Mouse (Mus musculus) myocyte (in vitro differentiated cells): Measurements from ENCODE around the gene Epn1. TPM values are rescaled to one million over a fixed set of nuclear protein-coding genes. Genes with fewer than 3 reads are reported as not detected.

Source experiments
- H3K27me3 ChIP-seq: one replicate; pipeline ENCODE4 v1.6.1; 2011; ENCODE audit not compliant: control insufficient read depth, insufficient read depth, insufficient read length
- H3K36me3 ChIP-seq: one replicate; pipeline ENCODE4 v1.6.1; 2011; ENCODE audit not compliant: control insufficient read depth, insufficient read depth
- H3K4me2 ChIP-seq: one replicate; pipeline ENCODE4 v1.6.1; 2011; ENCODE audit warnings: low read depth, control low read depth
- H3K4me3 ChIP-seq: one replicate; pipeline ENCODE4 v1.5.1; 2011; ENCODE audit warnings: mild to moderate bottlenecking, control low read depth, moderate library complexity
- H3K79me2 ChIP-seq: one replicate; pipeline ENCODE4 v1.6.1; 2011; ENCODE audit not compliant: control insufficient read depth, insufficient read depth
- H3ac ChIP-seq: one replicate; pipeline ENCODE4 v1.6.1; 2011; ENCODE audit not compliant: control insufficient read depth, insufficient read length
- CEBPB ChIP-seq: IDR thresholded peaks from 2 replicates; pipeline ENCODE4 v1.6.1; 2011; ENCODE audit warnings: mild to moderate bottlenecking, moderate library complexity; ENCODE audit not compliant: poor library complexity, insufficient read depth, severe bottlenecking
- E2F4 ChIP-seq: IDR thresholded peaks from one replicate; pipeline ENCODE4 v1.6.1; 2011; ENCODE audit warnings: mild to moderate bottlenecking, control low read depth, moderate library complexity; ENCODE audit not compliant: insufficient read depth
- MAX ChIP-seq: IDR thresholded peaks from one replicate; pipeline ENCODE4 v1.6.1; 2011; ENCODE audit warnings: low read depth, mild to moderate bottlenecking, control low read depth
- MYOD1 ChIP-seq, 3 experiments: IDR thresholded peaks; one replicate each; pipeline ENCODE4 v1.6.1; 2011; ENCODE audit warnings: control low read depth in 2 of 3, low read depth in 2 of 3, mild to moderate bottlenecking in 2 of 3, moderate library complexity in 1 of 3; ENCODE audit not compliant: insufficient read length in 2 of 3, control insufficient read depth in 1 of 3
- MYOG ChIP-seq, 3 experiments: IDR thresholded peaks; one replicate each; pipeline ENCODE4 v1.6.1; 2011; ENCODE audit warnings: control low read depth in 2 of 3, low read depth in 2 of 3, mild to moderate bottlenecking in 2 of 3; ENCODE audit not compliant: insufficient read length in 2 of 3, control insufficient read depth in 1 of 3, insufficient read depth in 1 of 3
- POLR2A ChIP-seq: IDR thresholded peaks from one replicate; pipeline ENCODE4 v1.6.1; 2011; ENCODE audit warnings: low read depth, mild to moderate bottlenecking, control low read depth, moderate library complexity; ENCODE audit not compliant: insufficient read length
- POLR2AphosphoS2 ChIP-seq: IDR thresholded peaks from one replicate; pipeline ENCODE4 v1.6.1; 2011; ENCODE audit warnings: low read depth, control low read depth; ENCODE audit not compliant: insufficient read length
- REST ChIP-seq: IDR thresholded peaks from one replicate; pipeline ENCODE4 v1.6.1; 2011; ENCODE audit warnings: mild to moderate bottlenecking, control low read depth, moderate library complexity; ENCODE audit not compliant: insufficient read depth, insufficient read length
- SRF ChIP-seq: IDR thresholded peaks from one replicate; pipeline ENCODE4 v1.6.1; 2011; ENCODE audit warnings: low read depth; ENCODE audit not compliant: control insufficient read depth, insufficient read length
- TCF12 ChIP-seq: IDR thresholded peaks from one replicate; pipeline ENCODE4 v1.6.1; 2011; ENCODE audit warnings: mild to moderate bottlenecking, control low read depth; ENCODE audit not compliant: poor library complexity, insufficient read depth, severe bottlenecking
- TCF3 ChIP-seq: IDR thresholded peaks from one replicate; pipeline ENCODE4 v1.6.1; 2011; ENCODE audit warnings: low read depth, control low read depth; ENCODE audit not compliant: insufficient read length
- USF1 ChIP-seq: IDR thresholded peaks from one replicate; pipeline ENCODE4 v1.6.1; 2011; ENCODE audit warnings: low read depth, mild to moderate bottlenecking, control low read depth, moderate library complexity
- polyA plus RNA-seq: library from polyadenylated mRNA; unstranded; fragments of >200 nt; fragmentation: generic; extraction: Trizol; gene quantifications from one replicate; pipeline ENCODE4 v1.2.1, GENCODE M21; 2012; ENCODE audit warnings: missing spikeins

The Epn1 gene
- polyA plus RNA-seq, 1 experiment, result 118 TPM

GRCm38 (mm10) chr7:5086921-5087440 is 6.9 kb downstream of the Epn1 start:
- Histone ChIP-seq H3K27me3 (no peaks in the 10 kb centered on the region), H3K36me3 (peaks cover 27% of the 10 kb centered on the region), H3ac (no peak overlapping the region), H3K79me2 (peaks cover 79% of the 10 kb centered on the region), H3K4me3 (no peak overlapping the region), H3K4me2 (no peak overlapping the region)
- no peak for TF ChIP-seq TCF12
- TF ChIP-seq POLR2AphosphoS2, result no peak
- TF ChIP-seq MAX, result no peak
- TF ChIP-seq TCF3, result no peak
- TF ChIP-seq CEBPB, result no peak
- TF ChIP-seq SRF, result no peak
- TF ChIP-seq USF1, result no peak
- TF ChIP-seq MYOG (IDR thresholded peaks at IDR 0.05; ENCODE audit: control insufficient read depth in 1 of 3, insufficient read depth in 1 of 3, insufficient read length in 2 of 3, low read depth in 2 of 3), result no peak
- TF ChIP-seq POLR2A, result no peak
- TF ChIP-seq MYOD1 (IDR thresholded peaks at IDR 0.05; ENCODE audit: control insufficient read depth in 1 of 3, insufficient read length in 2 of 3, low read depth in 2 of 3), result no peak

GRCm38 (mm10) chr7:5087886-5088285 is 7.9 kb downstream of the Epn1 start:
- no peak for TF ChIP-seq POLR2A
- no peak for TF ChIP-seq REST
- no peak for TF ChIP-seq USF1
- no peak for TF ChIP-seq MYOG (IDR thresholded peaks at IDR 0.05; ENCODE audit: control insufficient read depth in 1 of 3, insufficient read depth in 1 of 3, insufficient read length in 2 of 3, low read depth in 2 of 3)

GRCm38 (mm10) chr7:5089853-5090252 is 9.8 kb downstream of the Epn1 start:
- no peak overlapping the region for H3K4me3 ChIP-seq
- H3K36me3 ChIP-seq, result peaks cover 17% of the 10 kb centered on the region

More at GRCm38 (mm10) chr7:5087886-5088285, 7.9 kb downstream of the Epn1 start:
- Histone ChIP-seq H3K79me2 (peaks cover 71% of the 10 kb centered on the region), H3ac (no peak overlapping the region), H3K4me3 (no peak overlapping the region), H3K27me3 (no peaks in the 10 kb centered on the region), H3K36me3 (peaks cover 23% of the 10 kb centered on the region), H3K4me2 (no peak overlapping the region)

GRCm38 (mm10) chr7:5091008-5091728 is 11.1 kb downstream of the Epn1 start:
- H3K27me3 ChIP-seq, result no peaks in the 10 kb centered on the region
- H3K79me2 ChIP-seq, result peaks cover 38% of the 10 kb centered on the region
- no peak overlapping the region for H3K4me3 ChIP-seq
- peaks cover 17% of the 10 kb centered on the region for H3K36me3 ChIP-seq
- no peak overlapping the region for H3K4me2 ChIP-seq
- TF ChIP-seq SRF, result no peak
- TF ChIP-seq CEBPB, result no peak
- TF ChIP-seq POLR2AphosphoS2, result no peak
- no peak for TF ChIP-seq TCF12
- TF ChIP-seq MYOG (IDR thresholded peaks at IDR 0.05; ENCODE audit: control insufficient read depth in 1 of 3, insufficient read depth in 1 of 3, insufficient read length in 2 of 3, low read depth in 2 of 3), result no peak
- no peak for TF ChIP-seq MYOD1 (IDR thresholded peaks at IDR 0.05; ENCODE audit: control insufficient read depth in 1 of 3, insufficient read length in 2 of 3, low read depth in 2 of 3)
- no peak for TF ChIP-seq TCF3
- no peak for TF ChIP-seq MAX
- no peak for TF ChIP-seq E2F4
- TF ChIP-seq REST, result no peak
- H3ac ChIP-seq, result no peak overlapping the region

More at GRCm38 (mm10) chr7:5089853-5090252, 9.8 kb downstream of the Epn1 start:
- no peak overlapping the region for H3K4me2 ChIP-seq
- H3ac ChIP-seq, result no peak overlapping the region
- peaks cover 52% of the 10 kb centered on the region for H3K79me2 ChIP-seq
- no peaks in the 10 kb centered on the region for H3K27me3 ChIP-seq
- TF ChIP-seq USF1 (no peak), MYOD1 (IDR thresholded peaks at IDR 0.05; ENCODE audit: control insufficient read depth in 1 of 3, insufficient read length in 2 of 3, low read depth in 2 of 3) (no peak), REST (no peak)

GRCm38 (mm10) chr7:5092381-5092780 is 12.3 kb downstream of the Epn1 start:
- H3K27me3 ChIP-seq, result no peaks in the 10 kb centered on the region
- H3ac ChIP-seq, result no peak overlapping the region
- H3K4me3 ChIP-seq, result no peak overlapping the region
- no peak overlapping the region for H3K4me2 ChIP-seq
- peaks cover 32% of the 10 kb centered on the region for H3K79me2 ChIP-seq
- peaks cover 17% of the 10 kb centered on the region for H3K36me3 ChIP-seq
- TF ChIP-seq E2F4 (no peak), USF1 (no peak)
